Mouse (Mus musculus): Measurements from ENCODE around the gene Gsto2.

- TF ChIP-seq CTCF (IDR thresholded peaks at IDR 0.05; ENCODE audit: insufficient read depth, low read depth, low read length) (no peak), POLR2A (IDR thresholded peaks at IDR 0.05; ENCODE audit: insufficient read depth, low read depth, low read length) (no peak)
These were observed 49.9 kb downstream of the Gsto2 start for GRCm38 (mm10) chr19:47915251-47915650.

Measured in olfactory bulb, adult 2 months (tissue).